Mouse (Mus musculus) thymus, adult 18-20 months (tissue): ENCODE data around the gene Gdpgp1.

Experiments
- DNase-seq, 2 experiments: peaks; one replicate each; pipeline ENCODE4 v3.0.0; 2022; ENCODE audit warnings: mixed read lengths in 2 of 2

The Gdpgp1 gene

GRCm38 (mm10) chr7:80232489-80233029, at the start of gene Gdpgp1, which contains the start of gene Cib1:
Gdpgp1 (plus strand) TSS chr7:80232865.
Cib1 (minus strand) TSS chr7:80232813.
- peak; percentile 96 to 97 for DNase-seq

GRCm38 (mm10) chr7:80183466-80183865, 49.2 kb upstream of the Gdpgp1 start:
- DNase-seq: no peak

GRCm38 (mm10) chr7:80183969-80184368, 48.7 kb upstream of the Gdpgp1 start:
- no peak for DNase-seq

DNA sequence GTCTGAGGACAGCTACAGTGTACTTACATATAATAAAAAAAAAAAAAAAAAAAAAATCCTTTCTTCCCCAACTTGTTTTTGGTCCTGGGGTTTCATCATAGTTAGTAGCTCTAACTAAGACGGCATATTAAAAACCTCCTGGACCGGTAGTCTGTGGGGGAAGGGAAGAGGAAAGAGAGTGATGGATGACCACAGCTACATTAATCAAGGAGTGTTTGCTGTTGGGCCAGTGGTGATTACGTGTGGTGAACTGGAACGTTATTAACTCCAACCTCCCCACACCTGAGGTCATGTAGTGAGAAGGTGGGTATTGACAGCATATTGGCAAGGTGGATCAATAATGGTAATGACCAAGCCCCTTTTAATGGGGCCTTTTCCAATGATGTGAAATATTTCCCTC, 48.1 kb upstream of the Gdpgp1 start:
- no peak for DNase-seq

DNA sequence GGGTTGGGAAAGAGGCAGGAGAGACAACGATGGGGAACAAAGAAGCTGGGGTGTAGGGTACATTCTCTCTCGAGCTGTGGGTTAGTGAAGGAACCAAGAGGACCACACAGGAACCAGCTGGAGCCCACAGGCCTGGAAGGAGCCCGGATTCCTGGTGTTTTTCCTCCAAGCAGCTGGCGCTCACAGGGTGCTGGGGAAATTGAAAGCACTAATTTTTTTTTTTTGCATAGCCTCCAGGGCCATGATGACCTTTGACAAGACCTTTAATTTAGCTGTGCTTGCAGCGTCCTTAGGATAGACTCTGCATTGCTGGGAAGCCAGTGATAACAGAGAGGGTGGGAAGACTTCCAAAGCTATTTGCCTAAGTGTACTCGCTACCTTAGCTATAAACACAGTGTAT, 47.7 kb upstream of the Gdpgp1 start:
- DNase-seq: no peak

DNA sequence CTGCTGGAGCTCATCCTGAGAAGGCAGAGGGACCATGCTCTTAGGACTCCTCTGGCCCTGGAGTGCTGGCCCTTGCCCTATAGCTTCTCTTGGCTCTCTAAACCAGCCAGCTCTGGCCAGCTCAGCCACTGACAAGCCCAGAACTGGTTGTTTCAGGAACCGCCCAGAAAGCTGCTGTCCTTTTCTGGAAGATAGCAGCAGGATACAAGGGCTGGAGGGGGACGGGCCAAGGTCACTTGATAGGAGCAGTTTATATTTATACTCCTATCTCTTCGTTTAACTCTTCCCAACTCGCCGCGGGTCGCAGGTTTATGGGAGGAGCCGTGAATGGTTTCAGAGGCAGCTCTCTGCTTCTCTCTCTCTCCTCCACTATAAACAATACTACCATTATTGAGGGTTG, 46.6 kb upstream of the Gdpgp1 start:
- no peak for DNase-seq

- DNase-seq: peak; percentile 61 to 74
Observed at GRCm38 (mm10) chr7:80186531-80187296, 46.0 kb upstream of the Gdpgp1 start, which contains the start of gene Sema4b. Sema4b (plus strand) TSS chr7:80186841.

GRCm38 (mm10) chr7:80187501-80187900, 45.2 kb upstream of the Gdpgp1 start:
- no peak for DNase-seq

DNA sequence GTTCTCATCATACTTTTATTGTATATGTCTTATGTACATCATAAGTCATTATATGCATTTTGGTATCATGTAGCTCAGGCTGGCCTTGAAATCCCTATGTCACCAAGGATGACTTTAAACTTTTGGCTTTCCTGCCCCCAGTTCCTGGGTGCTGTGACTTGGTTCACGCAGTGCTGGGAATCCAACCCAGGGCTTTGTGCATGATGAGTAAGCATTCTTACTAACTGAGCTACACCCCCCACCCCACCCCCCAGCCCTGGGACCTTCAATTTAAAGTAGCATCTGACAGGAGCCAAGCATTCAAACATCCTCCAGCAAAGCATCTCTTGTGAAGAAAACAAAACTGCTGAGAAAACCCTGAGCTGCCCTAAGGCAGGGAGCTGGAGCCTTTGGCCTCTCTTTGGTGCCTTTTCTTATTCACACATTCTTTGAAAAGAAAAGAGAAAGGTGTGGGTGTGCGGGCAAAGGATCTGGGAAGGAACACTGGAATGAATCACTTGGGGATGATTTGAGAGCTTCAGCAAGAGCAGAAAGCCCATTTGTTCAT, 44.0 kb upstream of the Gdpgp1 start:
- DNase-seq: no peak

GRCm38 (mm10) chr7:80189147-80189933, 43.3 kb upstream of the Gdpgp1 start:
- no peak for DNase-seq

DNA sequence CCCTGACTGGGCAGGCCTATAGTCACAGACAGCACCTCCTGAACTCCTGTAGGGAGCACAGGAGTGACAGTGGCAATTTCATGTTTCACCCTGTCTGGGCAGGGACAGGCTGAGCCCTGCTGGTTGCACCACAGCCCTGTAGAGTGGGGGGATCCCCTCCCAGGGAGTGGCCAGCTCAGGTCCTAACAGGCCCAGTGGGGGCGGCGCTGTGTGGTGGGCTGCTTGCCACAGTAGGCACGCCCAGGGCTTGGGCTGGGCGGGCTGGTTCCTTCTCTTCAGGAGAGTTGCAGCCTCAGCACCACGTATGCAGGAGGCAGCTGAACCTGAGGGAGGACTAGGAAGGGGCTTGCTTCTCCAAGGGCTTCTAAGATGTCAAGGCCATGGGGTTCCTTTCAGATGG, 41.2 kb upstream of the Gdpgp1 start:
- peak in 1 of 2 experiments; percentile 61 for DNase-seq

- DNase-seq: peak; percentile 84 to 90
Observed at GRCm38 (mm10) chr7:80192226-80193061, 40.2 kb upstream of the Gdpgp1 start.

DNA sequence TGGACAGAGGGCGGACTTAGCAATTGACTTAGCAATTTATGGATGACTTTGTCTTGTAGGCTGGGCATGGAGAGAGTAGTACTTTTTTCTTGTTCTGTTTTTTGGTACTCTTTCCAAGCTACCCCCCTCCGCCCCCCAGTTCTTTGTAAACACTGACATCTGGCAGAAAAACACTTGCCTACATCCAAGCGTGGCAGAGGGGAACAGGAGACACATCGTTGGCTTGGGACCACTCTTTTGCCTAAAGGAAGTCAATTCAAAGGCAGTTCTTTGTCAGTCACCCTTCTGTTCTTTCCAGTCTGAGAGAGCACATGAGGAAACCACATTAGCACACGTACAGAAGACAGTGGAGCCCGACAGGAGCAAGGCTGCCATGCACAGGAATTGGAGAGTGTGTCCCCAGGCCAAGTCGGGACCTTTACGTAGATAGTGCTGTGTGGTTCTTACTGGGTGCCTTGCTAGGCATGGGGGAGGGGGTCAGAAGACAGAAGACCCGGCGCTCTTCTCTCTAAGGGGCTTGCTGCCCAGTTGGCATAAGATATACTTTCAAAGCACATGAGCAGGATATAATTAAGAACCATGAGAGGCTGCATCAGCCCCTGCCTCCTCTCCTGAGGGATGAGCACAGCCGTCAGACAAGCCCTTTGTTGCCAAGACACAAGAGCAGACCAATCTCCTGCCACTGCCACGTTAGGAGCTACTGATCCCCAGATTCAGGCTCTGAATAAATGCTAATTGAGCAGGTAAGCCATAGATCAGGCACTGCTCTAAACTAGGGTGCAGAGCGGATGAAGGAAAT, 38.5 kb upstream of the Gdpgp1 start:
- no peak for DNase-seq

DNA sequence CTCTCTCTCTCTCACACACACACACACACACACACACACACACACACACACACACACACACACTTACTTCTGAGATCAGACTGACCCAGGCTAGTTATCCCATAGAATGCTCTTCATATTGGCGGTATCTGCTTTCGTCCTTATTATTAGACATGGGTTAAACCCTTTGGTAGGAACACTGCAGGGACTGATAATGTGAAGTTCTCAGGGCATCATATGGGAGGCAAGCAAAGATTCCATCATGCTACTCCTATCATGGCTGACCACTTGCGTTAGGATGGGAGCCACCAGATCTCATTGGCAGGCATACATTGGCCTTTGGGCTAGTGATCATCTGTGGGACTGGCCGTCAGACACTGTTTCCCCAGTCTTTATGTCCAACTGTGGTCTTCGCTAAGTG, 37.5 kb upstream of the Gdpgp1 start:
- DNase-seq: no peak

GRCm38 (mm10) chr7:80195576-80196263, 36.9 kb upstream of the Gdpgp1 start:
- no peak for DNase-seq

DNA sequence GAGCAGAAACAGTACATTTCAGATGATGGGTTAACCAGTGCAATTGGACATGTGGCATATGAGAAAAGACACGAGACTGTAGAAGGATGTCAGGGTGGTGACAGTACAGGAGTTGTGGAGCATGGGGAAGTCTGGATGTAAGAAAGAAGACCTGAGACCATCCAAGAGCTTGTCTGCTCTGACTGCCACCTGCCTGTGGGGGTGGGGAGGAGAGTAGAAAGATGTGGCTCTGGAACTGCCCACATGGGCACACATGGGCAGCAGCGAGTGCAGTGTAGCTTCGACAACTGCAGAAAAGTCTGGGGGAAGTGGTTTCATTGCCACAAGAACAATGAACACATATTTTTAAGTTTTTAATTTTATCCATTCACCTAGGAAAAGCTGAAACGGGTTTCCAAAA, 35.3 kb upstream of the Gdpgp1 start:
- no peak for DNase-seq

DNA sequence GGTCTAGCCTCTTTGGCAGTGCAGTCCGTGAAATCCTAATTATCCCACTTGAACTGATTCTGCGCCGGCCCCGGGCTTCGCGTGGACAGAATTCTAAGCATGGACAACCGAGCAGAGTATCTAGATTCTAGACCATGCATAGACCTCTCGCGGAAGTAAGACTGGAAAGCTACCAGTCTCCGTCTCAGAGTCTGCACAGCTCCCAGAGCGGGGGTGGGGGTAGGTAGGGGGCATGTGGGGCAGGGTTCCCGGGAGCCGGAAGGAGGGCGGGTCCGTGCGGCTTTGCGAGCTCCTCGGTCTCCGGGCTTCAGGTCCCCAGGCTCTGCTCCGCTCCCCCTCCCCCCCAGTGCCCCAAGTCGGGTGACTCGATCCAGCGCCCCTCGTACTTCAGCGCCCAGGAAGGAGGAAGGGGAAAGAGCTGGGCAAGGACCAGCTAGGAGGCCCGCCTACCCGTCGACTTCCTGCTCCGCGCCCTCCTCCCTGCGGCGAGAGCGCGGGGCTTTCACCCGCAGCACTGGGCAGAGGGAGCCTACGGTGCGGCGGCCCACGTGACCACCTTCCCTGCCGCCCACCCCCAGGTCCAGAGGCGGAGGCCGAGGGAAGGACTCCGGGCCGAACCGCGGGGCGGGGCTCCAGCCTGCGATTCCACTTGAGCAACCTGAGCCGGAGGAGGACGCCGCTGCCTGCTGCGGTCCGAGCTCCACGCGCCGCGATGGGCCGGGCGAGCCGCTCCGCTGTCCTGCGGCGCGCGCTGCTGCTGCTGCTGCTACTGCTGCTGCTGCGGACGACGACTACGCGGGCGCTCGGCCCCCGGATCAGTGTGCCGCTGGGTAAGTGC, 34.5 kb upstream of the Gdpgp1 start:
- DNase-seq: peak; percentile 68 to 77

DNA sequence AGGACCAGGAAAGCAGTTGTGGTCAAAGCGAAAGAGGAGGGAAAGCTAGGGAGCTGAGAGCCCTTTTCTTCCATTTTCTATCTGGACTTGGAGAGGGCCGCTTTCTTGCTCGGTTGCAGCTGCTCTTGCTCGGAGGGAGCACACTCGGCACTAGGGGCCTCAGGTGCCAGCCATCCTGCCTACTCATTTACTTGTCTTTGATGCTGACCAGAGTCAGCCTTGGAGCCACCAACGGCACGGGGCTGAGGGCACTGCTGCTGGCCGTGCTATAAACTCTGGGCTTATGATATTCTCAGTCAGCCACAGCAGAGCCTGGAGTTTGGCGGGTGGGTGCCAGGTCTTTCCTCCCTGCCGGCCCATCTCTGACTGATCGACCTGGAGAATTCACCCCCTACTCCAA, 33.8 kb upstream of the Gdpgp1 start:
- no peak for DNase-seq

DNA sequence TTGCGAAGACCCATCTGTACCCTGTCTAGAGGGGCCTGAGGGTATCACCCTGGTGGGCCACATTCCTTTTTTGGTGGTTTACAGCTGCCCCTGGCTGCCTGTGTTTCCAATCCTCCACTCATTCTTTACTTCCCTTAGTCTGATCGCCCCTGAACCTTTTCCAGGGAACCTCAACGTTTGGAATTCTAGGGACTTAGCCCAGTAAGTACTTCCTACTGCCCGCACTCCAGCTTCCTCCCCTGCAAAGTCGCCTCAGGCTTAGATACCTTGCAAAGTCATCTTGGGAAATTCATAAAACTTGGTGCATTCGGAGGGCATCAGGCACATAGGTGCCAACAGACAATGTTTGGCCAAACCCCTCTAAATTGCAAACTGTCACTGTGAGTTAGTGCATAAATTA, 33.4 kb upstream of the Gdpgp1 start:
- DNase-seq: no peak
